Mouse (Mus musculus) frontal cortex, adult (tissue): Measurements from ENCODE around the gene Gm340.

Source experiments
- ATAC-seq: cut with Nextera tagmentation; 2 replicates; pipeline ENCODE4 v1.9.2; 2017; ENCODE audit warnings: mild to moderate bottlenecking, moderate library complexity, mixed read lengths; ENCODE audit not compliant: low TSS enrichment

Gm340 gene

GRCm38 (mm10) chr19:41613325-41614087 lies 31.3 kb downstream of the Gm340 start:
- ATAC-seq, result no peak

- ATAC-seq, result no peak
Observed at GRCm38 (mm10) chr19:41615606-41616224, 33.5 kb downstream of the Gm340 start.

- no peak for ATAC-seq
Observed at GRCm38 (mm10) chr19:41616274-41616673, 34.1 kb downstream of the Gm340 start.

- no peak for ATAC-seq
Observed at GRCm38 (mm10) chr19:41617102-41617501, 34.9 kb downstream of the Gm340 start.

- ATAC-seq, result peak; percentile 36; the same call in 1 of the 2 replicates
Observed at GRCm38 (mm10) chr19:41618153-41618657, 36.0 kb downstream of the Gm340 start.

- ATAC-seq, result no peak
Observed at GRCm38 (mm10) chr19:41618771-41619385, 36.7 kb downstream of the Gm340 start.

GRCm38 (mm10) chr19:41620366-41621092 lies 38.4 kb downstream of the Gm340 start:
- no peak for ATAC-seq

- no peak for ATAC-seq
Observed at GRCm38 (mm10) chr19:41628970-41629369, 46.8 kb downstream of the Gm340 start.

- ATAC-seq, result peak; percentile 88
Observed at GRCm38 (mm10) chr19:41629532-41629931, 47.4 kb downstream of the Gm340 start.

GRCm38 (mm10) chr19:41634099-41634498 lies 51.9 kb downstream of the Gm340 start:
- no peak for ATAC-seq

- ATAC-seq, result no peak
Observed at GRCm38 (mm10) chr19:41634999-41635398, 52.8 kb downstream of the Gm340 start.
